Mouse (Mus musculus) frontal cortex, postnatal 25 days (tissue): ENCODE results near the gene Carm1.
"Not testable (repeated sequence)": the region's sequence is repeated elsewhere in the genome, so short reads cannot be mapped to it uniquely, and the experiment has no call there.

Source experiments
- DNase-seq, 2 experiments: peaks; one replicate each; pipeline ENCODE4 v3.0.0; 2022; ENCODE audit warnings: low spot score in 2 of 2

Carm1 gene

GRCm38 (mm10) chr9:21546789-21547074 is at the start of gene Carm1:
Carm1 (plus strand) TSS chr9:21546894.
- peak; percentile 36 to 51 for DNase-seq

GRCm38 (mm10) chr9:21497050-21497542 is 49.6 kb upstream of the Carm1 start:
- DNase-seq, result no peak

GRCm38 (mm10) chr9:21497664-21498063 is 49.0 kb upstream of the Carm1 start:
- no peak for DNase-seq

- DNase-seq, result no peak
Measured at GRCm38 (mm10) chr9:21498284-21498902, 48.3 kb upstream of the Carm1 start.

GRCm38 (mm10) chr9:21503352-21503751 is 43.3 kb upstream of the Carm1 start:
- DNase-seq, result no peak

GRCm38 (mm10) chr9:21505767-21506166 is 40.9 kb upstream of the Carm1 start:
- no peak for DNase-seq

- DNase-seq, result no peak
Measured at GRCm38 (mm10) chr9:21507753-21508430, 38.8 kb upstream of the Carm1 start.

GRCm38 (mm10) chr9:21508871-21509404 is 37.8 kb upstream of the Carm1 start:
- no peak for DNase-seq

- peak; percentile 86 to 89 for DNase-seq
Measured at GRCm38 (mm10) chr9:21509772-21510688, 36.7 kb upstream of the Carm1 start, which contains the start of gene Tmed1. Tmed1 (minus strand) TSS chr9:21510252.

- no peak for DNase-seq
Measured at GRCm38 (mm10) chr9:21510689-21511015, 36.0 kb upstream of the Carm1 start.

GRCm38 (mm10) chr9:21511052-21511451 is 35.6 kb upstream of the Carm1 start:
- no peak for DNase-seq

GRCm38 (mm10) chr9:21513466-21513865 is 33.2 kb upstream of the Carm1 start:
- no peak for DNase-seq

GRCm38 (mm10) chr9:21517947-21518495 is 28.7 kb upstream of the Carm1 start:
- DNase-seq, result no peak

GRCm38 (mm10) chr9:21518690-21519089 is 28.0 kb upstream of the Carm1 start:
- DNase-seq, result not testable (repeated sequence)

GRCm38 (mm10) chr9:21525142-21525936 is 21.4 kb upstream of the Carm1 start:
- no peak for DNase-seq

- no peak for DNase-seq
Measured at GRCm38 (mm10) chr9:21525937-21526633, 20.6 kb upstream of the Carm1 start, which contains the start of gene AB124611. AB124611 (plus strand) TSS chr9:21526176.

- DNase-seq, result no peak
Measured at GRCm38 (mm10) chr9:21526634-21526944, 20.1 kb upstream of the Carm1 start.

- no peak for DNase-seq
Measured at GRCm38 (mm10) chr9:21527100-21527801, 19.4 kb upstream of the Carm1 start.

GRCm38 (mm10) chr9:21527917-21528324 is 18.8 kb upstream of the Carm1 start:
- no peak for DNase-seq

GRCm38 (mm10) chr9:21536501-21536900 is 10.2 kb upstream of the Carm1 start:
- DNase-seq, result no peak
